Mouse (Mus musculus): Measurements from ENCODE around the gene Fam166b. TPM values are rescaled to one million over a fixed set of nuclear protein-coding genes. Genes with fewer than 3 reads are reported as not detected.

The Fam166b gene
- polyA plus RNA-seq, 2 experiments, result 0.14 to 0.20 TPM

GRCm38 (mm10) chr4:43419801-43420281, 9.1 kb downstream of the Fam166b start:
- Histone ChIP-seq H3K9ac (ENCODE audit: low read depth, low read length, severe bottlenecking) (no peak overlapping the region), H3K27ac (replicated peaks; ENCODE audit: low read depth, low read length) (no peak overlapping the region), H3K27me3 (ENCODE audit: control insufficient read depth, insufficient read depth, low read length) (peaks cover 5% of the 10 kb centered on the region; the same call in 1 of the 2 replicates), H3K4me2 (replicated peaks; ENCODE audit: low read depth, low read length, severe bottlenecking) (no peak overlapping the region), H3K9me3 (ENCODE audit: control insufficient read depth, low read length) (no peaks in the 10 kb centered on the region), H3K36me3 (ENCODE audit: control insufficient read depth, insufficient read depth, low read length) (peaks cover 70% of the 10 kb centered on the region), H3K4me1 (ENCODE audit: control insufficient read depth, insufficient read depth, low read length) (no peaks in the 10 kb centered on the region), H3K4me3 (replicated peaks; ENCODE audit: low read length) (no peak overlapping the region)
- 51% methylated on average over 9 of the region's 9 CpGs for WGBS
- ATAC-seq (ENCODE audit: low FRiP score, low read depth) (no peak), DNase-seq (ENCODE audit: low spot score) (no peak)
- TF ChIP-seq POLR2A (IDR thresholded peaks at IDR 0.05; ENCODE audit: borderline replicate concordance, extremely low read depth, insufficient read depth, insufficient read length), result no peak

- peaks cover 66% of the 10 kb centered on the region for H3K36me3 ChIP-seq (ENCODE audit: control insufficient read depth, insufficient read depth, low read length)
- H3K4me1 ChIP-seq (ENCODE audit: control insufficient read depth, insufficient read depth, low read length), result no peaks in the 10 kb centered on the region
- DNase-seq (ENCODE audit: low spot score) (no peak), ATAC-seq (ENCODE audit: low FRiP score, low read depth) (no peak)
- H3K4me3 ChIP-seq (replicated peaks; ENCODE audit: low read length), result no peak overlapping the region
- H3K9me3 ChIP-seq (ENCODE audit: control insufficient read depth, low read length), result no peaks in the 10 kb centered on the region
- TF ChIP-seq POLR2A (IDR thresholded peaks at IDR 0.05; ENCODE audit: borderline replicate concordance, extremely low read depth, insufficient read depth, insufficient read length), result no peak
- 62% methylated on average over 15 of the region's 15 CpGs for WGBS
- no peak overlapping the region for H3K27ac ChIP-seq (replicated peaks; ENCODE audit: low read depth, low read length)
- no peak overlapping the region for H3K9ac ChIP-seq (ENCODE audit: low read depth, low read length, severe bottlenecking)
- no peak overlapping the region for H3K4me2 ChIP-seq (replicated peaks; ENCODE audit: low read depth, low read length, severe bottlenecking)
- H3K27me3 ChIP-seq (ENCODE audit: control insufficient read depth, insufficient read depth, low read length), result no peaks in the 10 kb centered on the region
These were observed 9.8 kb downstream of the Fam166b start for GRCm38 (mm10) chr4:43418973-43419656.

GRCm38 (mm10) chr4:43418450-43418849, 10.5 kb downstream of the Fam166b start:
- no peak for DNase-seq (ENCODE audit: low spot score)
- Histone ChIP-seq H3K4me3 (replicated peaks; ENCODE audit: low read length) (no peak overlapping the region), H3K36me3 (ENCODE audit: control insufficient read depth, insufficient read depth, low read length) (peaks cover 59% of the 10 kb centered on the region), H3K27me3 (ENCODE audit: control insufficient read depth, insufficient read depth, low read length) (no peaks in the 10 kb centered on the region), H3K4me2 (replicated peaks; ENCODE audit: low read depth, low read length, severe bottlenecking) (no peak overlapping the region), H3K4me1 (ENCODE audit: control insufficient read depth, insufficient read depth, low read length) (no peaks in the 10 kb centered on the region), H3K27ac (replicated peaks; ENCODE audit: low read depth, low read length) (no peak overlapping the region), H3K9me3 (ENCODE audit: control insufficient read depth, low read length) (no peaks in the 10 kb centered on the region), H3K9ac (ENCODE audit: low read depth, low read length, severe bottlenecking) (no peak overlapping the region)
- WGBS, result 70% methylated on average over 4 of the region's 4 CpGs
- no peak for TF ChIP-seq POLR2A (IDR thresholded peaks at IDR 0.05; ENCODE audit: borderline replicate concordance, extremely low read depth, insufficient read depth, insufficient read length)
- ATAC-seq (ENCODE audit: low FRiP score, low read depth), result no peak

DNA sequence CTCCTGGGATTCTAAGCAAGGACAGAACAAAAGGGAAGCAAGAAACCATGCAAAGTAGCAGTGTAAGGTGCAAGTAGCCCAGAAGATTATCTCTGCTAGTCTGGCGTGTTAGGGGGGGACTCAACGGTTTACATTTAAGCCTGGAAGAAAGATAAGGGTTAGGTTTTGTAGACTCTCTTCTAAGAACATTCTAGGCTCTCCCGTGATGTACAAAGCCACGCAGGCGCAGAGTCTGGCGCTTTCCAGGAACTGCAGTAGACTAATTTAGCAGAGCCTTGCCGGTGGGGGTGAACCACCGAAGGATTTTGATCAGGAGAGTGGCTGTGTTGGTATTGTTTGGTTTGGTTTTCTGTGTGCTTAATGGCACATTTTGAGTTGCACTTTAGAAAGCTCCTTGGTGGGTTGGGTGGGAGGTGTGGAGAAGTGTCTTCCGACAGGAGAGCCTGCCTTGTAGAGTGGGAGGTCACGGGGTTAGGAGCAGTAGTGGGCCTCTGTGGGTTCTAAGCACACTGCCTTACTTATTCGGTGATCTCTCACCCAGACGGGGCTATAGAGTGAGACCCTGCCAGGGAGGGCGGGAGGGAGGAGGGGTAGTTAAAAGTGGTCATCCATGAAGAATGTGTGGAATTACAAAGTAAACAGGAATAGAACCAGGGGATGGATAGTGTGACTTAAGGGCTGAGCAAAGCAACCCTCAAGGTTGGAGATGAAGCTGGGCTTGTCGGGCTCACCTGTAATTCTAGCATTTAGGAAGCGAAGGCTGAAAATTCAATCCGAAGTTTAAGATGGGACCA, 11.5 kb downstream of the Fam166b start:
- Histone ChIP-seq H3K9me3 (ENCODE audit: control insufficient read depth, low read length) (no peaks in the 10 kb centered on the region), H3K27ac (replicated peaks; ENCODE audit: low read depth, low read length) (no peak overlapping the region), H3K4me2 (replicated peaks; ENCODE audit: low read depth, low read length, severe bottlenecking) (no peak overlapping the region), H3K9ac (ENCODE audit: low read depth, low read length, severe bottlenecking) (no peak overlapping the region), H3K4me1 (ENCODE audit: control insufficient read depth, insufficient read depth, low read length) (no peaks in the 10 kb centered on the region), H3K4me3 (replicated peaks; ENCODE audit: low read length) (no peak overlapping the region), H3K27me3 (ENCODE audit: control insufficient read depth, insufficient read depth, low read length) (no peaks in the 10 kb centered on the region), H3K36me3 (ENCODE audit: control insufficient read depth, insufficient read depth, low read length) (peaks cover 49% of the 10 kb centered on the region)
- ATAC-seq (ENCODE audit: low FRiP score, low read depth), result no peak
- no peak for DNase-seq (ENCODE audit: low spot score)
- 83% methylated on average over 16 of the region's 16 CpGs for WGBS
- no peak for TF ChIP-seq POLR2A (IDR thresholded peaks at IDR 0.05; ENCODE audit: borderline replicate concordance, extremely low read depth, insufficient read depth, insufficient read length)

- Histone ChIP-seq H3K4me3 (replicated peaks; ENCODE audit: low read length) (no peak overlapping the region), H3K4me2 (replicated peaks; ENCODE audit: low read depth, low read length, severe bottlenecking) (no peak overlapping the region), H3K9ac (ENCODE audit: low read depth, low read length, severe bottlenecking) (no peak overlapping the region), H3K9me3 (ENCODE audit: control insufficient read depth, low read length) (no peaks in the 10 kb centered on the region), H3K27ac (replicated peaks; ENCODE audit: low read depth, low read length) (no peak overlapping the region), H3K27me3 (ENCODE audit: control insufficient read depth, insufficient read depth, low read length) (no peaks in the 10 kb centered on the region), H3K36me3 (ENCODE audit: control insufficient read depth, insufficient read depth, low read length) (peaks cover 37% of the 10 kb centered on the region), H3K4me1 (ENCODE audit: control insufficient read depth, insufficient read depth, low read length) (no peaks in the 10 kb centered on the region)
- ATAC-seq (ENCODE audit: low FRiP score, low read depth) (no peak), DNase-seq (ENCODE audit: low spot score) (no peak)
- no peak for TF ChIP-seq POLR2A (IDR thresholded peaks at IDR 0.05; ENCODE audit: borderline replicate concordance, extremely low read depth, insufficient read depth, insufficient read length)
- 94% methylated on average over 22 of the region's 22 CpGs for WGBS
These were observed 12.9 kb downstream of the Fam166b start for GRCm38 (mm10) chr4:43416071-43416490.

All from limb, embryonic 14.5 days (tissue).